Mouse (Mus musculus) neural tube, embryonic 12.5 days (tissue): ENCODE results near the gene Magi2. TPM values are rescaled to one million over a fixed set of nuclear protein-coding genes. Genes with fewer than 3 reads are reported as not detected.
"Not testable (repeated sequence)": the region's sequence is repeated elsewhere in the genome, so short reads cannot be mapped to it uniquely, and the experiment has no call there.

Experiments
- ATAC-seq: fragments of 200-750 bp; cut with Nextera tagmentation; 2 replicates; pipeline ENCODE4 v1.8.0; 2017; ENCODE audit warnings: low read depth, mild to moderate bottlenecking, moderate TSS enrichment, moderate library complexity; ENCODE audit not compliant: low FRiP score
- H3K27ac ChIP-seq: fragments of 300-500 bp; sonication (generic); 2 replicates; pipeline ENCODE4 v1.5.1; 2016
- H3K27me3 ChIP-seq: fragments of 300-500 bp; sonication (generic); replicated peaks from 2 replicates; pipeline ENCODE4 v1.6.1; 2016; ENCODE audit warnings: mild to moderate bottlenecking
- H3K36me3 ChIP-seq: fragments of 300-500 bp; sonication (generic); 2 replicates; pipeline ENCODE4 v1.6.1; 2016; ENCODE audit warnings: mild to moderate bottlenecking
- H3K4me1 ChIP-seq: fragments of 300-500 bp; sonication (generic); 2 replicates; pipeline ENCODE4 v1.6.1; 2016
- H3K4me2 ChIP-seq: fragments of 300-500 bp; sonication (generic); replicated peaks from 2 replicates; pipeline ENCODE4 v1.6.1; 2016; ENCODE audit warnings: mild to moderate bottlenecking
- H3K4me3 ChIP-seq: fragments of 300-500 bp; sonication (generic); 2 replicates; pipeline ENCODE4 v1.5.1; 2016
- H3K9ac ChIP-seq: fragments of 300-500 bp; sonication (generic); 2 replicates; pipeline ENCODE4 v1.6.1; 2016; ENCODE audit warnings: mild to moderate bottlenecking
- H3K9me3 ChIP-seq: fragments of 300-500 bp; sonication (generic); 2 replicates; pipeline ENCODE4 v1.6.1; 2016; ENCODE audit warnings: mild to moderate bottlenecking
- WGBS: fragments of 180-500 bp; shearing (Covaris S2); methylation state at CpG from one replicate; pipeline ENCODE4 v1.1.7; 2016; 5-methylcytosine and 5-hydroxymethylcytosine counted together
- polyA plus RNA-seq: library from polyadenylated mRNA; unstranded; fragments of >200 nt; fragmentation: Nextera tagmentation; extraction: Ambion mirVana; gene quantifications from 2 replicates; pipeline ENCODE4 v1.2.1, GENCODE M21; 2016

Gene Magi2
- polyA plus RNA-seq, 1 experiment from 2014 or later = 15.2 TPM

GRCm38 (mm10) chr5:20242496-20242895, 1015.7 kb downstream of the Magi2 start:
- H3K9ac ChIP-seq = no peak overlapping the region
- H3K27me3 ChIP-seq = no peaks in the 10 kb centered on the region
- H3K36me3 ChIP-seq = no peaks in the 10 kb centered on the region
- no peak overlapping the region for H3K27ac ChIP-seq
- no peak for ATAC-seq
- no peak overlapping the region for H3K4me2 ChIP-seq
- H3K4me3 ChIP-seq = no peak overlapping the region
- H3K9me3 ChIP-seq = no peaks in the 10 kb centered on the region
- no peaks in the 10 kb centered on the region for H3K4me1 ChIP-seq

DNA sequence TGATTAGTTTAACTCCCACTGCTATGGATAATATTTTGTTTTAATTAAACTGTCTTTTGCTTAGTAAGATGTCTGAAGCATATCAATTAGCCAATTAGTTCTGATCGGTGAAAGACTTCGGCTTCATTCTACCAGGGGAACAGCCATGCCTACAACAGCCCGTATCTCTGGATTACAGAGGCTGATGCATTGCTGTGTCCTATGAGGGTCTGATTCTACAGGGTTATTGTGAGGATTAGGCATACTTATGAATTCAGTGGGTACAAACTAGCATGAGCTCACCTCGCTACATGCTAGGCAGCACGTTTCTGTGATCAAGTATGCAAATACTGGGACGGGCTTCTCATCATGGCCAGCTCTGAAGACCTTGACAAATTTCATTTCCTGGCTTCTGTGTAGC, 1022.5 kb downstream of the Magi2 start:
- no peaks in the 10 kb centered on the region for H3K36me3 ChIP-seq
- no peak overlapping the region for H3K9ac ChIP-seq
- no peak overlapping the region for H3K27ac ChIP-seq
- no peak overlapping the region for H3K4me2 ChIP-seq
- ATAC-seq = no peak
- no peaks in the 10 kb centered on the region for H3K4me1 ChIP-seq
- WGBS = 90% methylated on average over 6 of the region's 6 CpGs
- no peak overlapping the region for H3K4me3 ChIP-seq
- no peaks in the 10 kb centered on the region for H3K27me3 ChIP-seq
- no peaks in the 10 kb centered on the region for H3K9me3 ChIP-seq

- WGBS = 87% methylated on average over 6 of the region's 6 CpGs
- H3K27me3 ChIP-seq = no peaks in the 10 kb centered on the region
- no peak overlapping the region for H3K9ac ChIP-seq
- H3K36me3 ChIP-seq = no peaks in the 10 kb centered on the region
- no peaks in the 10 kb centered on the region for H3K9me3 ChIP-seq
- H3K4me3 ChIP-seq = no peak overlapping the region
- H3K4me2 ChIP-seq = no peak overlapping the region
- no peak overlapping the region for H3K27ac ChIP-seq
- no peak for ATAC-seq
- no peaks in the 10 kb centered on the region for H3K4me1 ChIP-seq
Measured at GRCm38 (mm10) chr5:20251541-20251940, 1024.7 kb downstream of the Magi2 start.

DNA sequence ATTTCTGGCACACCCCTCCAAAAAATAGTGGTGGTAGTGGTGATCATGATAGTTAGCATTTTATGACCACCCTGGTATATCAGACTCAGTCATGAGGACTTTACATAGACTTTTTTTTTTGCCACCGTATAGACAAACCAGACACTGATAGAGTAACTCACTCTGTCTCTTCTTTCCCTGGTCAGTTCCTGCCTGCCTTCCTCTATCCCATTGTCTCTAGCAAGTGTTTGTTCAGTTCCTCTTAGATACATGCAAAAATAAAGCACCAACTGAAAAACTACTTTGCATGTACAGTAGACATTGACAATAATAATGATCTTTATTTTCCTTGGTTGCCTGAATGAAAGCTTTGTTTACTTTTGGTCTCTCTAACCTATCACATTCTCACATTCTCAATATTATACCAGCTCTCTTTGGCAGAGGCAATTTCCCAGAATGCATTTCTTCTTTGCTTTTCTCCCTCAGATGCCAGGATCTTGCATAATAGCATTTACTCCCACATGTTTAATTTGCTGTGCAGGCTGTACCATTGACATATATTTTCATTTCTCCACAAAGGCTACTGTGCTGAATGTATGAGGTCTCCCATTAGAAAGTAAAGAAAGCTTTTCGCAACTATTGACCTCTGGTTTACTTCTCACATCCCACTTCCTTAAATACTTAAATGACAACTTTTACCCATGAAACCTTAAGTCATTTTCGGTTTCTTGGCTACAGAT, 1029.5 kb downstream of the Magi2 start:
- Histone ChIP-seq H3K4me3 (no peak overlapping the region), H3K27me3 (no peaks in the 10 kb centered on the region), H3K27ac (no peak overlapping the region), H3K4me1 (no peaks in the 10 kb centered on the region), H3K4me2 (no peak overlapping the region), H3K9ac (no peak overlapping the region), H3K9me3 (no peaks in the 10 kb centered on the region), H3K36me3 (no peaks in the 10 kb centered on the region)
- WGBS = 89% methylated on average over 3 of the region's 3 CpGs
- no peak for ATAC-seq

DNA sequence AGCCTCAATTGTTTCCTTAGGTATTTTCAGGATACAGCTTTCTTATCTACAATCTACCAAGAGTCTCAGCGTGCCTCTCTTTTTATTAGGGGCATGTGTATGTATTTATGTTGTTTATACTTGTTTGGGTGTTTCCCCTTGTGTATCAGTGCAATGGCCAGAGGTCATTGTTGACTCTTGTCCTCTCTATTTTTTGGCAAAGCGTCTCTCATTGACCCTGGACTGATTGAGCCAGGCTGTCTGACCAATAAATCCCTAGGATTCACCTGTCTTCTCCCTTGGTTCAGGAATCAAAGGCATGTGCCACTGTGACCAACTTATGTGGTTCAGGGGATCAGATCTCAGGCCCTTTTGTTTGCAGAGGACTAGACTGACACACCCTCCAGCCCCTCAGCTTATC, 1030.1 kb downstream of the Magi2 start:
- 76% methylated on average over 2 of the region's 2 CpGs for WGBS
- Histone ChIP-seq H3K9me3 (no peaks in the 10 kb centered on the region), H3K4me2 (no peak overlapping the region), H3K27ac (no peak overlapping the region), H3K27me3 (no peaks in the 10 kb centered on the region), H3K4me1 (no peaks in the 10 kb centered on the region), H3K4me3 (no peak overlapping the region), H3K9ac (no peak overlapping the region), H3K36me3 (no peaks in the 10 kb centered on the region)
- ATAC-seq = no peak

DNA sequence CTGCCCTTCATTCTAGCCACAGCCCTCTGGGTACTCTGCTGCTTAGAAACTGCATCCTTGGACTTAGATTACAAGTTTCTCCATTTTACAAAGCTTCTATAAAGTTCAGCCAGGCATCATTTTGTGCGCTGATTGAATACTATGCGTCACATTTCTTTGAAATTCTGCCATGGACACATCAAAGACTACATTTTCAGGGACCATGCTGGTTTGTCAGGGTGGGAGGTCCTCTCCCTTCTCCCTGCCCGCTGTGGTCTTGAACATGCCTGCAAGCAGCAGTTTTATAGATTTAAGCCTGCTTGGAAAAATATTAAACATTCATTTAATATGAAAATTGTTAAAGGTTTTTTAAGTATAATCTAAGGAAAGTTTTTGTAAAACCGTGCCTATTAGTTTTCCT, 1030.6 kb downstream of the Magi2 start:
- no peaks in the 10 kb centered on the region for H3K36me3 ChIP-seq
- H3K4me1 ChIP-seq = no peaks in the 10 kb centered on the region
- H3K4me2 ChIP-seq = no peak overlapping the region
- H3K9ac ChIP-seq = no peak overlapping the region
- no peaks in the 10 kb centered on the region for H3K9me3 ChIP-seq
- no peak overlapping the region for H3K27ac ChIP-seq
- H3K27me3 ChIP-seq = no peaks in the 10 kb centered on the region
- ATAC-seq = no peak
- no peak overlapping the region for H3K4me3 ChIP-seq
- WGBS = 85% methylated on average over 4 of the region's 4 CpGs

DNA sequence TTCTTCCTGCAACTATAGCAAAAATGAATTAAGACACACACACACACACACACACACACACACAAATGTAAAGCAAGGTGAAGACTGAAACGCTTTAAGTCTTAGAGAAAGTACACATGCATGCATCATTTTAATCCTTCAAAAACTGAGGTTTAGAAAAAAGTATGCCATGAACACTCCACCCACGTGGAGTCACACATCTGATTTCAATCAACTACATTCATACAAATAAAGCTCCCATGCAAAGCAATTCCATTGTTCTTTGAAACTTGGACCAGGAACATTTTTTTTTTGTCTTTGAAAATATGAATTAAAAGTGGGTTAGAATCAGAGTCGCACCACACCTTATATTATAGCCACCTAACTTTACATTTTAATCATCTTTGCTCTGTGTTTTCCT, 1032.9 kb downstream of the Magi2 start:
- Histone ChIP-seq H3K4me1 (no peaks in the 10 kb centered on the region), H3K36me3 (no peaks in the 10 kb centered on the region), H3K9me3 (no peaks in the 10 kb centered on the region), H3K9ac (no peak overlapping the region), H3K4me2 (no peak overlapping the region), H3K4me3 (no peak overlapping the region), H3K27ac (no peak overlapping the region), H3K27me3 (no peaks in the 10 kb centered on the region)
- no peak for ATAC-seq
- WGBS = 84% methylated on average over 3 of the region's 3 CpGs

DNA sequence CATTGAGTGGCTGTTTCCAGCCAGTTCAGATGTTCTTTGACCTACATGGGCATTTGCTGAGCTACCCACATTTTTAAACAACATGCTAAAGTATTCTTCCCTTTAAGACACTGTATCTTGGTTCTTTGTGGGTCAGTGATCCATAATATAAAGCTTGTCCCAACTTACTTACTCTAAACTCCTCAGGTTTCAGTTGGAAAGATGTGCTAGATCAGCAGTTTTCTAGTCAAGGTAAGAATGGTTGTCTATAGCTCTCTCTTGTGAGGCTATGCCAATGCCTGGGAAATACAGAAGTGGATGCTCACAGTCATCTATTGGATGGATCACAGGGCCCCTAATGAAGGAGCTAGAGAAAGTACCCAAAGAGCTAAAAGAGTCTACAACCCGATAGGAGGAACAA, 1045.8 kb downstream of the Magi2 start:
- H3K9me3 ChIP-seq = not testable (repeated sequence)
- whole genome bisulfite sequencing = 96% methylated on average over 1 of the region's 1 CpGs

DNA sequence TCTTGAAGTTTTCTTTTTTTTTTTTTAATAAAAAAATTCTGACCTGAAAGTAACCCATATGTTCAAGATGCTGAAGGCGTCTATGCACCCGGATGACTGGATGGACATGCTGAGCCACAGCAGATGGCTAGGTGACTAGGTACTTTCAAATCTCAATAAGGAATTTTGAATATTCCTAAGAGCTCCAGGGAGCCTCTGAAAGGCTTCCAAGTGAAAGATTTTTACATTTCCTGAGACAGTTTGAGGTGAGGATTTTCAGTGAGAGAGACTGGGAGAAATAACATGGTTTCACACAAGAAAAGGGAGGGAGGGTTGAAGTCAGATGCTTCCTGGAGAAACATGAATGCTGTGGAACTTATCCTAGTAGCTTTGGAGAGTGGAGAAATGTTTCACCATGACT, 1048.8 kb downstream of the Magi2 start:
- Histone ChIP-seq H3K36me3 (no peaks in the 10 kb centered on the region), H3K4me2 (no peak overlapping the region), H3K9me3 (no peaks in the 10 kb centered on the region), H3K27ac (no peak overlapping the region), H3K27me3 (no peaks in the 10 kb centered on the region), H3K4me1 (no peaks in the 10 kb centered on the region), H3K4me3 (no peak overlapping the region), H3K9ac (no peak overlapping the region)
- ATAC-seq = no peak
- WGBS = 82% methylated on average over 2 of the region's 2 CpGs

More for the DNA sequence above, 1045.8 kb downstream of the Magi2 start:
- H3K27ac ChIP-seq, H3K4me1 ChIP-seq, H3K4me3 ChIP-seq, H3K36me3 ChIP-seq, ATAC-seq, H3K9ac ChIP-seq, H3K4me2 ChIP-seq, H3K27me3 ChIP-seq: not testable (repeated sequence)

DNA sequence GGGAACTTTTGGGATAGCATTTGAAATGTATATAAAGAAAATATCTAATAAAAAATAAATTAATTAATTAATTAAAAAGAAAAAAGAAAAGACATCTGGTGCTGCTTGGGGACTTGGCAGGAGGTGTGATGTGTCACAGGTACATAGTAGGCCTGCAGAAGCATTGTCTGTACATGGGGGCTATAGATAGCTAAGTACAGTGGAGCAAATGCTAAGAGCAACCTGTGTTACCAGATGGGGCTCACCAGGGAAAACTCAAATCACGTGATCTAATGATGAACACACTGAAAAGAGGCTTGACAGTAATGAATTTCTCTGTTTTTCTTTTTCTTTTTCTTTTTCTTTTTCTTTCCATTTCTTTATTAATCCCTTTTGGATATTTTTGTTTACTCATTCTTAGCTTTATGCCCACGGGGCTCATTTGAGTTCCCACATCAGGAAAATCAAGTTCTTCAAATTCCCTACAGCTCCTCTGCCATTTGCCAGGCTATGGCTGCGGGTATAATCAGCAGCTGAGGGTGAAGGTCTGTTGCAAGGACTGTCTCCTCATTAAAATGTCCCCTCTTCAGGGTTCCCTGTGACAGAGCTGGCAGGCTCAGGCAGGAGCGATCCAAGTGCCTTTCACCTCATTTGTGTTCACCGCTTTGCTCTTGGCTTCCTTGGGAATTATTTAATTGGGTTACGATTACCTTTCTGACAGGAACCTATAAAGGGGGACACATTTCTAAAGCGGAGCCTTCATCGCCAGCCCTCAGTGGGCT, 1058.4 kb downstream of the Magi2 start:
- no peaks in the 10 kb centered on the region for H3K36me3 ChIP-seq
- no peaks in the 10 kb centered on the region for H3K4me1 ChIP-seq
- H3K4me3 ChIP-seq = no peak overlapping the region
- 86% methylated on average over 8 of the region's 8 CpGs for WGBS
- no peak overlapping the region for H3K27ac ChIP-seq
- H3K27me3 ChIP-seq = no peaks in the 10 kb centered on the region
- H3K4me2 ChIP-seq = no peak overlapping the region
- H3K9me3 ChIP-seq = no peaks in the 10 kb centered on the region
- ATAC-seq = no peak
- no peak overlapping the region for H3K9ac ChIP-seq

GRCm38 (mm10) chr5:20294521-20294920, 1067.7 kb downstream of the Magi2 start:
- Histone ChIP-seq H3K9me3 (no peaks in the 10 kb centered on the region), H3K27me3 (no peaks in the 10 kb centered on the region), H3K4me1 (no peaks in the 10 kb centered on the region), H3K36me3 (no peaks in the 10 kb centered on the region), H3K4me2 (no peak overlapping the region), H3K4me3 (no peak overlapping the region), H3K27ac (no peak overlapping the region), H3K9ac (no peak overlapping the region)
- ATAC-seq = no peak
- whole genome bisulfite sequencing = 83% methylated on average over 11 of the region's 11 CpGs

DNA sequence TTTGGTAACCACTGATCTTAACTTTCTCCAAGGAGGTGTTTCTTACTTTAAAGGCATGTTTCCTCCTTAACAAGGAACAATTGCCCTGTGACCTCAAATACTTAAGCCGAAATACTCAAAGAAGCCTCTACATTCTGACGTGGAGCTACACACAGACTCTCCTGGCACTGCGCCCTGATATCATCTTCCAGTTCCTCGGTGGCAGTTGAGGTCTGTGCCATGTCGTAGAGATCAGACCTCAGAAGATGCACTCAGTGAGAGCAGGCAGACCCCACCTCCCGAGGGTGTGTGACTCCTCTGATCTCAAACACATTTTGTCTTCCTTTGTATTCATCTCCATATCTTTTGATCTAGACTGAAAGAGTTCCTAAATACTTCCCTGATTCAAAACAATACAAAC, 1073.0 kb downstream of the Magi2 start:
- Histone ChIP-seq H3K36me3 (no peaks in the 10 kb centered on the region), H3K9me3 (no peaks in the 10 kb centered on the region), H3K4me2 (no peak overlapping the region), H3K27ac (no peak overlapping the region), H3K27me3 (no peaks in the 10 kb centered on the region), H3K4me3 (no peak overlapping the region), H3K4me1 (no peaks in the 10 kb centered on the region), H3K9ac (no peak overlapping the region)
- no peak for ATAC-seq
- 81% methylated on average over 6 of the region's 6 CpGs for WGBS
